Mouse (Mus musculus) retina, postnatal 1 day (tissue): Measurements from ENCODE around the gene Tmem108.

Source experiments
- DNase-seq: peaks from one replicate; pipeline ENCODE4 v3.0.0-alpha.2; 2012

Gene Tmem108

DNA sequence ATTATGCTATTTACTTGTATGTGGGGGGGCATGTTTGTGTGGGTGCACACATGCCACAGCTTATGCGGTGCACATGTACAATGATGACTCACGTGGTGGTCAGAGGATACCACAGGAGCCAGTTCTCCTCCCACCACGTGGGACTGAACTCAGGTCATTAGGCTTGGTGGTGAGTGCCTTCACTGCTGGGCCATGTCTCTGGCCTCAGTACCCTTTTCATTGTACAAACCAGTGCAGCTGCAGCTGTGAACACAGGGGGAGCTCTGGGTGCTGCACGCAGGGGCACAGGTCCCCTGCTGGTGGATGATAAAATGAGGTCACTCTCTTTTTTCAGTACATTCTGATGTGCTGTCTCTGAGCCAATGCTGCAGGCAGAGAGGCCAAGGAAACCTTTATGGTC lies 327.5 kb downstream of the Tmem108 start:
- DNase-seq: peak; percentile 66
